ENCODE assay signal across 11 mouse cellular contexts in the genomic region with DNA sequence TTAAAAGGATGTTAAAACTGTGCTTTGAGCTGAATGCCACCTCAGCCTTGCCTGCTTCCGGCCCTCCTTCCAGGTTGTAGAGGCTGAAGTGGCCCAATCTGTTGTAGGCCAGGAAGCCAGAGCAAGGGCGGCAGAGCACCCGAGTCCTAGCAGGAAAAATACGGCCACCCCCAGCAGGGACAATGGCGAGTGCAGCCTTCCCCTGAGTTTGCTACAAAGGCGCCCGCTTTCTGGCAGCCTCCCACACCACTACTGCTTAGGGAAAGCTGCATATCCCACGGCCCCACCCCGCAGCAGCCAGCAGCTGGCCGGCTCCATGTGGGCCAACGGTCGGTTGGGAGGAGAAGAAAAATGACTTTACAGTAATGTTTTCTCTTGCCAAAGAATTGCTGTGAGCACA.
DNase-seq lines count a peak whose midpoint lies in the region; ATAC-seq lines count a peak whose summit lies in the region.
"Had no signal": no experiment of that assay in that cellular context is flagged by ENCODE, and none has a peak within 500 bp of the region (broad histone marks: within the 10 kb centered on the region; RNA-seq: fewer than 3 reads in every experiment).

No protein-coding gene starts in this region.

- no peak for ATAC-seq in heart, embryonic 12.5 days (ENCODE audit: insufficient number of reproducible peaks, low FRiP score)
- 0 out of 2 replicates have a peak, but pooled peaks have one; percentile 54 for ATAC-seq in midbrain, embryonic 11.5 days (ENCODE audit: low FRiP score)
- no peak for ATAC-seq in midbrain, embryonic 16.5 days

- H3K27me3 ChIP-seq in heart, embryonic 12.5 days (replicated peaks), result no peaks in the 10 kb centered on the region
- no peaks in the 10 kb centered on the region for H3K27me3 ChIP-seq in midbrain, embryonic 11.5 days (ENCODE audit: control insufficient read depth, insufficient read depth, low read length)
- no peaks in the 10 kb centered on the region for H3K27me3 ChIP-seq in midbrain, embryonic 16.5 days (ENCODE audit: control insufficient read depth, insufficient read depth, low read depth, low read length)
- no peaks in the 10 kb centered on the region for H3K27me3 ChIP-seq in embryonic facial prominence, embryonic 10.5 days (replicated peaks; ENCODE audit: low read depth, poor library complexity, severe bottlenecking)
- H3K27me3 ChIP-seq: CH12.LX had no signal

- no peak overlapping the region for H3K4me3 ChIP-seq in heart, embryonic 12.5 days
- no peak overlapping the region for H3K4me3 ChIP-seq in midbrain, embryonic 11.5 days (ENCODE audit: low read depth, low read length)
- H3K4me3 ChIP-seq in midbrain, embryonic 16.5 days (ENCODE audit: low read depth, low read length), result no peak overlapping the region
- no peak overlapping the region for H3K4me3 ChIP-seq in embryonic facial prominence, embryonic 10.5 days

- 65% methylated on average over 12 of the region's 12 CpGs for WGBS in heart, embryonic 12.5 days
- WGBS in midbrain, embryonic 11.5 days, result 47% methylated on average over 12 of the region's 12 CpGs
- WGBS in midbrain, embryonic 16.5 days, result 43% methylated on average over 12 of the region's 12 CpGs
- 39% methylated on average over 12 of the region's 12 CpGs for WGBS in embryonic facial prominence, embryonic 10.5 days

- no peak overlapping the region for H3K27ac ChIP-seq in heart, embryonic 12.5 days (ENCODE audit: poor library complexity, severe bottlenecking)
- no peak overlapping the region for H3K27ac ChIP-seq in midbrain, embryonic 11.5 days (ENCODE audit: low read depth, low read length)
- H3K27ac ChIP-seq in midbrain, embryonic 16.5 days (ENCODE audit: low read length), result no peak overlapping the region
- H3K27ac ChIP-seq in embryonic facial prominence, embryonic 10.5 days (replicated peaks), result 0 out of 2 replicates have a peak overlapping the region, but pooled peaks have one; percentile 10
- H3K27ac ChIP-seq: hindbrain, embryonic 14.5 days; liver, embryonic 14.5 days had no signal

- no peaks in the 10 kb centered on the region for H3K36me3 ChIP-seq in heart, embryonic 12.5 days
- no peaks in the 10 kb centered on the region for H3K36me3 ChIP-seq in midbrain, embryonic 11.5 days (ENCODE audit: control insufficient read depth, insufficient read depth, low read length)
- H3K36me3 ChIP-seq in midbrain, embryonic 16.5 days (ENCODE audit: control insufficient read depth, insufficient read depth, low read length), result no peaks in the 10 kb centered on the region
- no peaks in the 10 kb centered on the region for H3K36me3 ChIP-seq in embryonic facial prominence, embryonic 10.5 days (replicated peaks)

- H3K9ac ChIP-seq in heart, embryonic 12.5 days, result no peak overlapping the region
- no peak overlapping the region for H3K9ac ChIP-seq in midbrain, embryonic 11.5 days (ENCODE audit: low read length)
- no peak overlapping the region for H3K9ac ChIP-seq in midbrain, embryonic 16.5 days (ENCODE audit: low read depth, low read length)
- H3K9ac ChIP-seq: hindbrain, embryonic 14.5 days; liver, embryonic 14.5 days had no signal

- H3K9me3 ChIP-seq in heart, embryonic 12.5 days (replicated peaks), result no peaks in the 10 kb centered on the region
- no peaks in the 10 kb centered on the region for H3K9me3 ChIP-seq in midbrain, embryonic 11.5 days (ENCODE audit: control insufficient read depth, low read length)
- H3K9me3 ChIP-seq in midbrain, embryonic 16.5 days (replicated peaks; ENCODE audit: control insufficient read depth, low read length, poor library complexity, severe bottlenecking), result no peaks in the 10 kb centered on the region
- no peaks in the 10 kb centered on the region for H3K9me3 ChIP-seq in embryonic facial prominence, embryonic 10.5 days

- no peak overlapping the region for H3K4me2 ChIP-seq in heart, embryonic 12.5 days
- H3K4me2 ChIP-seq in midbrain, embryonic 11.5 days, result no peak overlapping the region
- no peak overlapping the region for H3K4me2 ChIP-seq in midbrain, embryonic 16.5 days (ENCODE audit: low read length)
- H3K4me2 ChIP-seq: hindbrain, embryonic 14.5 days had no signal

- no peaks in the 10 kb centered on the region for H3K4me1 ChIP-seq in heart, embryonic 12.5 days (replicated peaks)
- H3K4me1 ChIP-seq in midbrain, embryonic 11.5 days (ENCODE audit: control insufficient read depth, insufficient read depth, low read length), result no peaks in the 10 kb centered on the region
- no peaks in the 10 kb centered on the region for H3K4me1 ChIP-seq in midbrain, embryonic 16.5 days (ENCODE audit: control insufficient read depth, insufficient read depth, low read length)
- no peaks in the 10 kb centered on the region for H3K4me1 ChIP-seq in embryonic facial prominence, embryonic 10.5 days

- peak; percentile 88 for DNase-seq in heart, adult 11 months
- peak; percentile 82 for DNase-seq in midbrain, embryonic 11.5 days (ENCODE audit: low spot score, missing footprints)
- DNase-seq in ZHBTc4 (ENCODE audit: low read depth, low spot score), result peak; percentile 35
- peak; percentile 11 for DNase-seq in embryonic facial prominence, embryonic 10.5 days (ENCODE audit: low spot score)
- no peak for DNase-seq in frontal cortex, postnatal 36 days (ENCODE audit: low spot score in 2 of 2)
- DNase-seq: kidney, adult 8-10 months had no signal

Comparison
In these comparisons a context has a peak if more than half of its experiments do, and no peak if none do; other contexts are left out.
1. DNase-seq: peak in heart, adult 11 months (single experiment), midbrain, embryonic 11.5 days (single experiment), ZHBTc4 (single experiment) and embryonic facial prominence, embryonic 10.5 days (single experiment); none in frontal cortex, postnatal 36 days (0 of 2).